Mouse (Mus musculus) lung, adult 2 months (tissue): ENCODE data around the gene Traf7. TPM values are rescaled to one million over a fixed set of nuclear protein-coding genes. Genes with fewer than 3 reads are reported as not detected.

Source experiments
- DNase-seq: peaks from one replicate; pipeline ENCODE4 v3.0.0; 2022
- H3K4me1 ChIP-seq: fragments of 200-500 bp; 2 replicates; pipeline ENCODE4 v1.6.1; 2011; ENCODE audit warnings: low read length; ENCODE audit not compliant: control insufficient read depth, insufficient read depth
- H3K4me3 ChIP-seq: fragments of 200-500 bp; replicated peaks from 2 replicates; pipeline ENCODE3; 2011; ENCODE audit warnings: low read depth, mild to moderate bottlenecking, control low read depth, low read length; ENCODE audit errors: extremely low read depth
- CTCF ChIP-seq: fragments of 200-500 bp; IDR thresholded peaks from 2 replicates; pipeline ENCODE4 v1.5.1; 2011; ENCODE audit warnings: mild to moderate bottlenecking, low read length, control low read depth; ENCODE audit not compliant: insufficient read depth
- POLR2A ChIP-seq: fragments of 200-500 bp; IDR thresholded peaks from 2 replicates; pipeline ENCODE4 v1.6.1; 2011; ENCODE audit warnings: low read depth, mild to moderate bottlenecking, control low read depth, low read length, borderline replicate concordance; ENCODE audit errors: extremely low read depth
- WGBS: fragments of 180-500 bp; shearing (Covaris S2); methylation state at CpG from one replicate; pipeline ENCODE4 v1.1.7; 2018; 5-methylcytosine and 5-hydroxymethylcytosine counted together
- polyA plus RNA-seq: library from polyadenylated mRNA; depleted of rRNA; stranded (reverse); fragments of >200 nt; gene quantifications from 2 replicates; pipeline ENCODE4 v1.2.3, GENCODE M21; 2012

Traf7 gene
- polyA plus RNA-seq, 1 experiment, result 263 TPM

DNA sequence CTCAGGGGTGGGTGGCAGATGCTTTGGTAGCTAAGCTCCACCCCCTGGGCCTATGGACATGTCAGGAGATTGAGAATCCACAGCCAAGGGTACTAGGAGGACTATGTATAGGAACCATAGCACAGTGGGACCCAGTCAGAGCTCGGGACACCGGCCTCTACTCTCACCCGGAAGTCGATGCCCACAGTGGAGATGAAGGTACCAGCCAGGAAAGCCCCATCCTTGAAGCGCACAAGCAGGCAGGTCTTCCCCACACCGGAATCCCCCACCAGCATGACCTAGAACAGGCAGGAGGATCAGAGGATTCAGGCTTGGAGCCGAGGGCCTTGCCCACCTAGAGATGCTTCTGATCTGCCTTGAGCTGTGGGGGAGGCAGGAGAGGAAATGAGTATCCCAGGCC lies 4.3 kb upstream of the Traf7 start:
- peaks cover 10% of the 10 kb centered on the region for H3K4me1 ChIP-seq
- no peak overlapping the region for H3K4me3 ChIP-seq
- no peak for TF ChIP-seq CTCF
- 84% methylated on average over 7 of the region's 7 CpGs for WGBS
- no peak for DNase-seq

DNA sequence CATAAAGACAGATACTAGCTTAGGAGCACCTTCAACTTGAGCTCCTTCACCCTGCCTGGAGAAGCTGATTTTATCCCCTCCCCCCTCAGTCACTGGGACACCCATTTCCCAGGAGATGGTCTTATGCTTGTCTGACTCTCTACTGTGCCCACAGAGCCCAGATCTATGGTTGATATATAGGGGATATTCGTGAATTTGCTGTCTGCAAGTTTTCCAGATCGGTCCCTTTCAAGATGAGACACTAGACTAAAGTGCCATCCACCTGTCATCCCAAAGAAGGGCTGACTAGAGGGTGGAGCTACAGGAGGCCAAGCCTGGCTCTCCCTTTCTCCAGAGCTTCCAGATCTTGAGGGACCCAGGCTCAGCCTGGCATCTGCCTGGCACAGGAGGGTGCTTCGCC lies 3.3 kb upstream of the Traf7 start:
- no peak overlapping the region for H3K4me3 ChIP-seq
- peaks cover 13% of the 10 kb centered on the region for H3K4me1 ChIP-seq
- no peak for DNase-seq
- TF ChIP-seq CTCF, result no peak
- no peak for TF ChIP-seq POLR2A
- 82% methylated on average over 3 of the region's 3 CpGs for WGBS

DNA sequence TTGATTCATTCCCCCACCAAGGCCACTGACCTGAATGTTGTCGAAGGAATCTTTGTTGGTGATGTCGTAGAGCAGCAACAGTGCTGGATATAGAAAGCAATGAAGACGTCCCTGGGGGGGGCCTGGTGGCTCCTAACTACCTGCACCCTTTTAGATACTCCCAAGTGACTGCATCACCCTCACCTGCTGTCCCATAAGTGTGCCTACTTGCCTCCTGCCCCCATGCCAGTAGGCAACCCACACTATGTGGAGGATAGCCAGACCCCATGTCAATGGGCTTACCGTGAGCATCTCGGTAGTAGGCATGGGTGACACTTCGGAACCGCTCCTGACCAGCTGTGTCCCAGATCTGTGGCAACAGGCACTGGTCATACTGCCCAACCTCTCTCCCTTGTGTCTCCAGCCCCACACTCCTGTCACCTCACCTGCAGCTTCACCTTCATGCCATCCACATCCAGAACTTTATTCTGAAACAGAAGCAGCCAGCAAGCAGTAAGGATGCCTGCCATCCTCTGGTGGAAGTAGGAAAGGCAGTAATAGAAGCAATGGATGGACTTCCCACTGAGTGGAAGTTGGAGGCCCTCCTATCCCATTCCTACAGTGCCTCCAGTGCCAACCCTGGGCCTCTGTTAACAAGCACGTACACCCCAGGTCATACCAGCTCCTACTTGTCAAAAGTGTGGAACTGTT lies 2.8 kb upstream of the Traf7 start:
- peaks cover 13% of the 10 kb centered on the region for H3K4me1 ChIP-seq
- DNase-seq, result no peak
- 59% methylated on average over 8 of the region's 8 CpGs for WGBS
- H3K4me3 ChIP-seq, result no peak overlapping the region
- TF ChIP-seq POLR2A (no peak), CTCF (no peak)

DNA sequence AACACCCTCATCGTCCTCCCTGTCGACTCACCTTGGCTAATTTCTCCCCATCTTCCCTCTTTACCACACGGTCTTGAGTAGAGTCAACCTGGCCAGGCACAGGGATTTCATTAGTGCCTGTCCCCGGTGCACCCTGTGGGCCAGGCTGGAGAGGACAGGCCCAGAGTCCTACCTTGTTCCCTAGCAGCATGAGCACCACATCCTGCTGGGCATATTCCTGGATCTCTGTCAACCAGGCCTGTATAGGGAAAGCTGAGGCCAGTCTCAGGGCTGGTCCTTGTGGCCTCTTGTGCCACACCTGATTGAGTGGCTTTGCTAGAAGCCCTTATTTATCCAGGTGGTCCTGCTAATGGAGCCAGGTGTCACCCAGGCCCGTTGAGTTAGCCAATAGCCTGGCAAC lies 2.1 kb upstream of the Traf7 start:
- Histone ChIP-seq H3K4me1 (peaks cover 13% of the 10 kb centered on the region), H3K4me3 (no peak overlapping the region)
- no peak for DNase-seq
- WGBS, result 34% methylated on average over 5 of the region's 5 CpGs
- TF ChIP-seq POLR2A (no peak), CTCF (no peak)

DNA sequence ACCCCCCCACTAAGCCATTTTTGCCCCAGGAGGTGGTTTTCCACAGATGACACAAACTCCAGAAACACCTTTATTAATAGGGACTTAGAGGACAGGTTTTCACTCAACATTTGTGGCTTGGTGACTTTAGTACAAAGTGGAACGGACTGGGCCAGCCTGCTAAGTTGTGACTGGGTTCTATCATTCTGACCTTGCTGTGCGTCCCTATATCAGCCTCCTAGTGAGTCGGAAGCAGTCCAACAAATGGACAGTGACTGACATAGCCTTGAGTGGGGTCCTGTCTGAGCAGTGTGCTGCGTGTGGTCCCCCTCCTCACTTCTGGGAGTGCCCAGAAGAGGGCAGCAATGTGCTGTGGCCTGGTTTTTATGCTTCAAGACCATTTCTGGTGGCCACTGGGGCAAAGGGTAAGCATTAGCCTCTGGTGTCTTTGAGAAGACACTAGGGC lies 1.3 kb upstream of the Traf7 start:
- peak overlapping the region; percentile 60 for H3K4me3 ChIP-seq
- peaks cover 13% of the 10 kb centered on the region for H3K4me1 ChIP-seq
- 0 out of 2 replicates have a peak, but pooled peaks have one; percentile 6 for TF ChIP-seq POLR2A
- TF ChIP-seq CTCF, result peak; percentile 81
- 8% methylated on average over 4 of the region's 4 CpGs for WGBS
- DNase-seq, result peak; percentile 53

DNA sequence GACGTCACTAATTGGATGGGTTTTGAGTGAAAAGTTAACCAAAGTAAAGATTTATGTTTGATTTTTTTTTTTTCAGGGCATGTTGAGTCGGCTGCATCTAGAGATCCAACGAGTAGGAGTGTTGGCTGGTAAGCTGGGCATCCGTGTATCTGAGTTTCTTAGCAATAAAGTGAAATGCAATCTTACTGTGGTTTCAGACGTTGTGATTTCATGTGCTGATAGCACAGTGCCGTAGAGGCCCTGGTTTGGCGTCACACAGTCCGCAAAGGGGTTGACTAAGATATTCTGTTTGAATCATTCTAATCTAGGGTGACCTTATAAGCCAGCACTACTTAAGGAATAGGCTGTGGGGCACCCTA lies 801 bp upstream of the Traf7 start:
- no peak for DNase-seq
- Histone ChIP-seq H3K4me3 (peak overlapping the region; percentile 60), H3K4me1 (peaks cover 13% of the 10 kb centered on the region)
- no peak for TF ChIP-seq CTCF
- no peak for TF ChIP-seq POLR2A
- WGBS, result 2% methylated on average over 8 of the region's 8 CpGs

DNA sequence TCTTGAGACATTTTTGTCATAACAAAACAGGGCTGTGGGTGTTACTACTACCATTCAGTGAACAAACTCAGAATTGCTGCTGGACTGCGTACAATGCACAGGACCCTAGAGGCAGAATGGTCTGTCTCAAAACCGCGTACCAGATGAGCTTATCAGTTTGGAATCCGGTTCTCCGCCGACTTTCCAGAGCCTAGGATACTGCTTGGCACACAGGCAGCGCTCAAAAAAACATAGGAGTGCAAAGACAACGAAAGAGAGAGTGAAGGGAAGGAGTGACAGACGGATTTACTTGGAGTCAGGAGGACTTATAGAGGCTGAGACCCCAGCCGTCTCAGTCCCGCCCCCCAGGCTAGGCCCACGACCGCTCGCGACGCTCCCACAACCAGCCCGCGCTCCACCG lies 423 bp downstream of the Traf7 start:
- peaks cover 10% of the 10 kb centered on the region for H3K4me1 ChIP-seq
- peak overlapping the region; percentile 88 for H3K4me3 ChIP-seq
- TF ChIP-seq POLR2A (no peak), CTCF (no peak)
- WGBS, result under 1% methylated on average over 19 of the region's 19 CpGs
- DNase-seq, result no peak

DNA sequence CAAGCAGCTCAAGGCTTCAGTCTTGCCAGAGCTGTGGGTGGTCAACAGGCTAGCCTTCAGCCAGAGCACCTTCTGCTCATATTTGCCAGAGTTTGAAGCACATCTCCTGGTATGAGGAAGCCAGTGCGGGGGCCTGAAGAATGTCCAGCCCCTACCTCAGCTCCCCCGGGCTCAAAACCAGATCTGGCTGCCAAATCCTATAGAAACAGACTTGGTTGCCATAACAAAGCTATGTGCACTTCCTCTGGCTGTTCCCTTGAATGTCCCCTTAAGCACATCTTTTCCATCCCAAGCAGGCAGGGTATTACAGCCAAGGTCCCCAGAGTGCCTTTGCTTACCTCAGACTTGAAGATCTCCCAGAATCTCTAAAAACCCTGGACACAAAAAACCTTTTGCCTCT lies 3.0 kb downstream of the Traf7 start:
- 27% methylated on average over 2 of the region's 2 CpGs for WGBS
- peaks cover 10% of the 10 kb centered on the region for H3K4me1 ChIP-seq
- H3K4me3 ChIP-seq, result no peak overlapping the region
- TF ChIP-seq CTCF, result no peak
- no peak for TF ChIP-seq POLR2A
- no peak for DNase-seq

DNA sequence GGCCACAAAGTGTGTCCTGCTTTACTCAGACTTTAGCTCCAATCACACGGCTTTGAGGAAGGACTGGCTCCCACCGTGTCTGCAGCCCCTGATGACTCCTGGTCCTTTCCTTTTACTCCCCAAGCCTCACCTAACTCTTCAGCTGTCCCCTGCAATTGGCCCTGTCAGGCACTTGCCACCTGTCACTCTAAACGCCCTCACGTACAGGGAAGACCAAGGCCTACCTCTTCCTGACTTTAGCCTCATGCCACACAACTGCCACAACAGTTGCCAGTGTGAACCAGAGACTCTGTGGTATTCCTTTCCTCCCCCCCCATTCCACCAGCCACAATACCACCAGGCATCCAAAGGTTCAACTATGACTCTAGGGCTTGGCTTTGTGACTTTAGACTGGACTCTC lies 7.3 kb downstream of the Traf7 start:
- 83% methylated on average over 4 of the region's 4 CpGs for WGBS
- TF ChIP-seq CTCF (no peak), POLR2A (no peak)
- no peak for DNase-seq
- Histone ChIP-seq H3K4me1 (no peaks in the 10 kb centered on the region), H3K4me3 (no peak overlapping the region)

DNA sequence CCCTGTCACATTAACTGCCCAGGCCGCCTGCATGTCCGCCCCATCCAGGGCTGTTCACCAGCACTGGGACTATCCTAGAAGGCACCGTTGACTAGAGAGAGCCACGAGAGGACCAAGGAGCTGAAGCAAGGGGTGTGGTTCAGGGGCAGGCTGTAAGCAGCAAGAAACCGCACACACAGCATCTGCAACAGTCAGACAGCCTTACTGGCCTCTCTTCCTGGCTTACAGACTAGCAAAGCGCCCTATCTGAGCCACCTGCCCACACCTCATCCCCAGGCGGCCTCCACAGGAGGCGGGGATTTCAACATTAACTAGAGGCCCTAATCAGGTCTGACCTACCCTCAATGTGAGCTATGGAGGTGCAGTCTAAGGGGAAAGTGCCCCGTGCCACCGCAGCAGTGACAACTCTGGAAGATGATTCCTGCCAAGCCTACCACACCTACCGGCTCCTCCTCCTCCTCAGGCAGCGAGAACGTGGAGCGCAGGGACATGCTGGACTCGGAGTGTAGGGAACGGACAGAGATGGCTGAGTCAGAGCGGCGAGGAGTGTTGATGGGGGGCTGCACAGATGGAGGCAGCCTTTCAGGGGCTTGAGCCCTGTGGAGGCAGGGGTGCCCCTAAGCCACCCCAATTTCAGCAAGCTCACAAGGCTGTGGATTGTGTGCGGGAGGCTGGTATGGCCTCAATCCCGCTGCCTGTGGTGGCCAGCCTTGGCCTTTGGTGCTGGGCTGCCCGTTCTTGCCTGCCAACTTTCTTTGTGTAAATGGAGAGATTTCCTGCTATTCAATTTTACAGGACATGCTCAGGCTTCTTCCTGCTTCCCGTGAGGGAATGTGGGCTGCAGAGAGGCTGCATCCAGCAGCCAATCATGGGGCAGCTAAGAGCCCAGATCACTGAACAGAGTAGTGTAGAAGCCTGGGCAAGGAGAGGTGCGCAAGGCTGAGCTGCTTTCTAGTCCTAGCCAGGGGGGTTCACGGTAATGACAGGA lies 13.2 kb downstream of the Traf7 start:
- Histone ChIP-seq H3K4me3 (peak overlapping the region; percentile 69), H3K4me1 (peaks cover 8% of the 10 kb centered on the region)
- DNase-seq, result peak; percentile 23
- WGBS, result 57% methylated on average over 24 of the region's 24 CpGs
- TF ChIP-seq CTCF, result no peak
- peak; percentile 67; the same call in 1 of the 2 replicates for TF ChIP-seq POLR2A
